10 mouse cellular contexts compared by ENCODE assay signal in genomic region chr2:152604057-152604456, GRCm38 (mm10). TPM values are rescaled to one million over a fixed set of nuclear protein-coding genes. Genes with fewer than 3 reads are reported as not detected.
DNase-seq lines count a peak whose midpoint lies in the region; ATAC-seq and TF ChIP-seq lines count a peak whose summit lies in the region.
"Had no signal": no experiment of that assay in that cellular context is flagged by ENCODE, and none has a peak within 500 bp of the region (broad histone marks: within the 10 kb centered on the region; RNA-seq: fewer than 3 reads in every experiment).

Gene Defb36, plus strand, starts transcription at chr2:152604327.

- WGBS in lung, adult 2 months: 72% methylated on average over 15 of the region's 15 CpGs
- 84% methylated on average over 15 of the region's 15 CpGs for WGBS in hindbrain, embryonic 16.5 days

- no peaks in the 10 kb centered on the region for H3K27me3 ChIP-seq in hindbrain, embryonic 16.5 days (replicated peaks; ENCODE audit: control insufficient read depth, insufficient read depth, low read length)

- H3K36me3 ChIP-seq in hindbrain, embryonic 16.5 days (ENCODE audit: control insufficient read depth, insufficient read depth, low read length): no peaks in the 10 kb centered on the region

- H3K9ac ChIP-seq in hindbrain, embryonic 16.5 days (ENCODE audit: low read depth, low read length): no peak within 1 kb of the TSS

- no peak within 1 kb of the TSS for H3K4me3 ChIP-seq in lung, adult 2 months (replicated peaks; ENCODE audit: extremely low read depth, low read depth, low read length)
- H3K4me3 ChIP-seq in hindbrain, embryonic 16.5 days (ENCODE audit: low read length): no peak within 1 kb of the TSS
- H3K4me3 ChIP-seq: megakaryocyte, embryonic 14.5 days had no signal

- no peak for ATAC-seq in hindbrain, embryonic 16.5 days

- TF ChIP-seq POLR2A in lung, adult 2 months (IDR thresholded peaks at IDR 0.05; ENCODE audit: borderline replicate concordance, extremely low read depth, low read depth, low read length): no peak

- H3K4me2 ChIP-seq in hindbrain, embryonic 16.5 days (ENCODE audit: low read length): no peak within 1 kb of the TSS

- peak; percentile 18 to 19 for DNase-seq in frontal cortex, postnatal 36 days (ENCODE audit: low spot score in 2 of 2)
- DNase-seq in frontal cortex, postnatal 25 days (ENCODE audit: low spot score in 2 of 2): no peak
- DNase-seq in lung, adult 2 months: peak; percentile 14
- no peak for DNase-seq in lung, postnatal 25 days (ENCODE audit: low spot score)
- DNase-seq in ZHBTc4 (ENCODE audit: low read depth, low spot score): peak; percentile 81
- peak; percentile 67 for DNase-seq in kidney, postnatal 10 days
- peak; percentile 16 for DNase-seq in thymus, postnatal 0 days (ENCODE audit: low spot score)

- H3K4me1 ChIP-seq in lung, adult 2 months (ENCODE audit: control insufficient read depth, insufficient read depth, low read length): no peaks in the 10 kb centered on the region
- no peaks in the 10 kb centered on the region for H3K4me1 ChIP-seq in hindbrain, embryonic 16.5 days (ENCODE audit: control insufficient read depth, insufficient read depth, low read depth, low read length)

- TF ChIP-seq CTCF in lung, adult 2 months (IDR thresholded peaks at IDR 0.05; ENCODE audit: insufficient read depth, low read length): no peak

- no peak within 1 kb of the TSS for H3K27ac ChIP-seq in hindbrain, embryonic 16.5 days (ENCODE audit: low read depth, low read length)

- H3K9me3 ChIP-seq in hindbrain, embryonic 16.5 days (ENCODE audit: control insufficient read depth, low read length): no peaks in the 10 kb centered on the region

RNA-seq across cellular contexts. Expression of gene Defb36, which starts in this region (rescaled TPM):
- polyA plus RNA-seq in lung, adult 2 months (2012; rRNA removed): not detected in 2 replicates
- not detected in 2 replicates for polyA plus RNA-seq in thymus, postnatal 0 days (2015; fragmentation: Nextera tagmentation; extraction: Ambion mirVana)
- polyA plus RNA-seq in hindbrain, embryonic 16.5 days (2015; fragmentation: Nextera tagmentation; extraction: Ambion mirVana): not detected in 2 replicates
- polyA plus RNA-seq: heart, embryonic 16.5 days had no signal

Comparison
In these comparisons a context has a peak if more than half of its experiments do, and no peak if none do; other contexts are left out.
1. DNase-seq: peak in frontal cortex, postnatal 36 days (2 of 2), ZHBTc4 (single experiment) and kidney, postnatal 10 days (single experiment); none in frontal cortex, postnatal 25 days (0 of 2) and lung, postnatal 25 days (single experiment).
2. Peak in DNase-seq in lung, adult 2 months; RNA of the gene not detected or under 1 TPM.
3. Peak in DNase-seq in thymus, postnatal 0 days; RNA of the gene not detected or under 1 TPM.